Mouse (Mus musculus): ENCODE measurements around the gene Hoxb9. TPM values are rescaled to one million over a fixed set of nuclear protein-coding genes. Genes with fewer than 3 reads are reported as not detected.

The Hoxb9 gene
- polyA plus RNA-seq, 1 experiment from 2014 or later, result 1.0 TPM

DNA sequence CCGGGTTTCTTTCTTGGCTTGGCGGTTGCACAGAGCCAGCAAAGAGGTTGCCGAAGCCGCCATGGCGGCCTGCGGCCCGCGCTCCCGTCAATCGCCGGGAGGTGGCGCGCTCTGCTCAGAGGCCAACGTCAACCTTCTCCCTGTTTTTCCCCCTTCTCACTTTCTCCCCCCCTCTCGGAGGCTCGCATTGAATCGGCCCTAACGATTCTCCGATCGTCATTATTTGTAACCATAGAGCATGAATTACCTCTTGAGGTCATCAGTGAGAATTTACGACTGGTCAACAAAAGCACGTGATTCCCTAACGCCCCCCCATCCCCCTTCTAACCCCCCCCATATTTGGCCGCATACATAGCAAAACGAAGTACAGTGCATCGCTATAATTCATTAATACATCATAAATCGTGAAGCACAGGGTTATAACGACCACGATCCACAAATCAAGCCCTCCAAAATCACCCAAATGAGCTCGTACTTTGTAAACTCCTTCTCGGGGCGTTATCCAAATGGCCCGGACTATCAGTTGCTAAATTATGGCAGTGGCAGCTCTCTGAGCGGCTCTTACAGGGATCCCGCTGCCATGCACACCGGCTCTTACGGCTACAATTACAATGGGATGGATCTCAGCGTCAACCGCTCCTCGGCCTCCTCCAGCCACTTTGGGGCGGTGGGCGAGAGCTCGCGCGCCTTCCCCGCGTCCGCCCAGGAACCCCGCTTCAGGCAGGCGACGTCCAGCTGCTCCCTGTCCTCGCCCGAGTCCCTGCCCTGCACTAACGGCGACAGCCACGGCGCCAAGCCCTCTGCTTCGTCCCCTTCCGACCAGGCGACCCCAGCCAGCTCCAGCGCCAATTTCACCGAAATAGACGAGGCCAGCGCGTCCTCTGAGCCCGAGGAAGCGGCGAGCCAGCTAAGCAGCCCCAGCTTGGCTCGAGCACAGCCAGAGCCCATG is 32.2 kb downstream of the Hoxb9 start, which contains the start of gene Hoxb5:
Gene Hoxb5 (plus strand): TSS at position 186 of the 949 bp plus-strand sequence.
- Histone ChIP-seq H3K9me3 (no peaks in the 10 kb centered on the region), H3K27me3 (peaks cover 100% of the 10 kb centered on the region), H3K4me2 (peak within 1 kb of the TSS; percentile 44), H3K27ac (no peak within 1 kb of the TSS), H3K9ac (replicated peaks) (no peak within 1 kb of the TSS; the same call in 1 of the 2 replicates), H3K4me1 (replicated peaks) (peaks cover 24% of the 10 kb centered on the region), H3K36me3 (no peaks in the 10 kb centered on the region), H3K4me3 (replicated peaks) (peak within 1 kb of the TSS; percentile 26)
- no peak for ATAC-seq (ENCODE audit: insufficient number of reproducible peaks, insufficient read depth, low FRiP score, low TSS enrichment, low read depth)
- WGBS, result under 1% methylated on average over 69 of the region's 69 CpGs

- Histone ChIP-seq H3K4me2 (peak overlapping the region; percentile 44), H3K9me3 (no peaks in the 10 kb centered on the region), H3K4me1 (replicated peaks) (peaks cover 18% of the 10 kb centered on the region), H3K9ac (replicated peaks) (no peak overlapping the region), H3K4me3 (replicated peaks) (peak overlapping the region; percentile 12; the same call in 1 of the 2 replicates), H3K27me3 (peaks cover 100% of the 10 kb centered on the region), H3K27ac (no peak overlapping the region), H3K36me3 (no peaks in the 10 kb centered on the region)
- no peak for ATAC-seq (ENCODE audit: insufficient number of reproducible peaks, insufficient read depth, low FRiP score, low TSS enrichment, low read depth)
- WGBS, result 2% methylated on average over 38 of the region's 38 CpGs
Observed at GRCm38 (mm10) chr11:96304381-96305195, 33.3 kb downstream of the Hoxb9 start.

GRCm38 (mm10) chr11:96305505-96306182 is 34.4 kb downstream of the Hoxb9 start:
- no peak for ATAC-seq (ENCODE audit: insufficient number of reproducible peaks, insufficient read depth, low FRiP score, low TSS enrichment, low read depth)
- Histone ChIP-seq H3K4me2 (no peak overlapping the region), H3K9ac (replicated peaks) (no peak overlapping the region), H3K27ac (no peak overlapping the region), H3K27me3 (peaks cover 100% of the 10 kb centered on the region), H3K9me3 (no peaks in the 10 kb centered on the region), H3K36me3 (no peaks in the 10 kb centered on the region), H3K4me3 (replicated peaks) (no peak overlapping the region; the same call in 1 of the 2 replicates), H3K4me1 (replicated peaks) (peaks cover 12% of the 10 kb centered on the region)
- 35% methylated on average over 6 of the region's 6 CpGs for WGBS

GRCm38 (mm10) chr11:96306183-96306907 is 35.1 kb downstream of the Hoxb9 start:
- no peak overlapping the region for H3K4me2 ChIP-seq
- peaks cover 100% of the 10 kb centered on the region for H3K27me3 ChIP-seq
- no peak overlapping the region for H3K9ac ChIP-seq (replicated peaks)
- H3K27ac ChIP-seq, result no peak overlapping the region
- H3K36me3 ChIP-seq, result no peaks in the 10 kb centered on the region
- peaks cover 8% of the 10 kb centered on the region for H3K4me1 ChIP-seq (replicated peaks)
- H3K4me3 ChIP-seq (replicated peaks), result no peak overlapping the region
- WGBS, result 14% methylated on average over 7 of the region's 7 CpGs
- ATAC-seq (ENCODE audit: insufficient number of reproducible peaks, insufficient read depth, low FRiP score, low TSS enrichment, low read depth), result no peak
- no peaks in the 10 kb centered on the region for H3K9me3 ChIP-seq

DNA sequence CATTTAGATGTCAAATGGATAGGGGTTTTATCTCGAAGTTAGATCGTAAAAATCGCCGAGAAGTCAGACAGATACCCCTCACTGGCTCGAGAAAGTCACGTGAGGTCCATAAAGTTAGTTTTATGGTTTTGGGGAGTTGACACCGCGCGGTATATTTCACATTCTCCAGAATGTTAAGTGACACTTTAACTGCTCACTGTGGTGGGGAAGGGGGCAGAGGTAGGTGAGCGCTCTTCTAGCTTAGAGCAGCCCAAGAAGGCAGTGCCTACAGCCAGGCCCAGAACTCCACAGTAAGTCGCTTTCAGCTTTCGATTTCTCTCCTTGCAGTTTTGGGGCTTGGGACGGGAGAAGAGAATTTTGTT is 35.6 kb downstream of the Hoxb9 start:
- 2% methylated on average over 13 of the region's 13 CpGs for WGBS
- Histone ChIP-seq H3K9ac (replicated peaks) (no peak overlapping the region), H3K4me1 (replicated peaks) (peaks cover 8% of the 10 kb centered on the region), H3K27me3 (peaks cover 100% of the 10 kb centered on the region), H3K36me3 (no peaks in the 10 kb centered on the region), H3K9me3 (no peaks in the 10 kb centered on the region), H3K27ac (no peak overlapping the region), H3K4me2 (no peak overlapping the region), H3K4me3 (replicated peaks) (no peak overlapping the region)
- no peak for ATAC-seq (ENCODE audit: insufficient number of reproducible peaks, insufficient read depth, low FRiP score, low TSS enrichment, low read depth)

GRCm38 (mm10) chr11:96308763-96309162 is 37.5 kb downstream of the Hoxb9 start:
- H3K4me1 ChIP-seq (replicated peaks), result peaks cover 5% of the 10 kb centered on the region
- H3K36me3 ChIP-seq, result no peaks in the 10 kb centered on the region
- no peak overlapping the region for H3K4me2 ChIP-seq
- no peak overlapping the region for H3K4me3 ChIP-seq (replicated peaks)
- no peak overlapping the region for H3K27ac ChIP-seq
- peaks cover 100% of the 10 kb centered on the region for H3K27me3 ChIP-seq
- no peak overlapping the region for H3K9ac ChIP-seq (replicated peaks)
- WGBS, result 13% methylated on average over 4 of the region's 4 CpGs
- no peaks in the 10 kb centered on the region for H3K9me3 ChIP-seq
- no peak for ATAC-seq (ENCODE audit: insufficient number of reproducible peaks, insufficient read depth, low FRiP score, low TSS enrichment, low read depth)

GRCm38 (mm10) chr11:96309288-96309687 is 38.0 kb downstream of the Hoxb9 start:
- ATAC-seq (ENCODE audit: insufficient number of reproducible peaks, insufficient read depth, low FRiP score, low TSS enrichment, low read depth), result no peak
- H3K4me2 ChIP-seq, result no peak overlapping the region
- H3K27ac ChIP-seq, result no peak overlapping the region
- H3K4me3 ChIP-seq (replicated peaks), result no peak overlapping the region
- 18% methylated on average over 4 of the region's 4 CpGs for WGBS
- no peaks in the 10 kb centered on the region for H3K36me3 ChIP-seq
- no peak overlapping the region for H3K9ac ChIP-seq (replicated peaks)
- peaks cover 100% of the 10 kb centered on the region for H3K27me3 ChIP-seq
- no peaks in the 10 kb centered on the region for H3K9me3 ChIP-seq
- H3K4me1 ChIP-seq (replicated peaks), result peaks cover 3% of the 10 kb centered on the region; the same call in 1 of the 2 replicates

- Histone ChIP-seq H3K4me2 (no peak overlapping the region), H3K9me3 (no peaks in the 10 kb centered on the region), H3K4me3 (replicated peaks) (no peak overlapping the region), H3K36me3 (no peaks in the 10 kb centered on the region), H3K27ac (no peak overlapping the region), H3K27me3 (peaks cover 100% of the 10 kb centered on the region), H3K9ac (replicated peaks) (no peak overlapping the region), H3K4me1 (replicated peaks) (peaks cover 3% of the 10 kb centered on the region; the same call in 1 of the 2 replicates)
- WGBS, result 5% methylated on average over 20 of the region's 20 CpGs
- ATAC-seq (ENCODE audit: insufficient number of reproducible peaks, insufficient read depth, low FRiP score, low TSS enrichment, low read depth), result no peak
Observed at GRCm38 (mm10) chr11:96310183-96310938, 39.1 kb downstream of the Hoxb9 start.

- 6% methylated on average over 6 of the region's 6 CpGs for WGBS
- H3K27me3 ChIP-seq, result peaks cover 100% of the 10 kb centered on the region
- no peak overlapping the region for H3K9ac ChIP-seq (replicated peaks)
- H3K36me3 ChIP-seq, result no peaks in the 10 kb centered on the region
- peak overlapping the region; percentile 42 for H3K4me2 ChIP-seq
- no peak overlapping the region for H3K27ac ChIP-seq
- peak overlapping the region; percentile 23 for H3K4me3 ChIP-seq (replicated peaks)
- H3K4me1 ChIP-seq (replicated peaks), result peaks cover 3% of the 10 kb centered on the region; the same call in 1 of the 2 replicates
- ATAC-seq (ENCODE audit: insufficient number of reproducible peaks, insufficient read depth, low FRiP score, low TSS enrichment, low read depth), result no peak
- no peaks in the 10 kb centered on the region for H3K9me3 ChIP-seq
Observed at GRCm38 (mm10) chr11:96311097-96311496, 39.8 kb downstream of the Hoxb9 start.

Data from limb, embryonic 12.5 days (tissue).